Mouse (Mus musculus): ENCODE results near the gene Il12rb2. TPM values are rescaled to one million over a fixed set of nuclear protein-coding genes. Genes with fewer than 3 reads are reported as not detected.
A peak's percentile ranks its signal among the peaks of the same experiment; 100 is the strongest.

The Il12rb2 gene
- polyA plus RNA-seq, 1 experiment from 2014 or later, result 0.05 TPM

DNA sequence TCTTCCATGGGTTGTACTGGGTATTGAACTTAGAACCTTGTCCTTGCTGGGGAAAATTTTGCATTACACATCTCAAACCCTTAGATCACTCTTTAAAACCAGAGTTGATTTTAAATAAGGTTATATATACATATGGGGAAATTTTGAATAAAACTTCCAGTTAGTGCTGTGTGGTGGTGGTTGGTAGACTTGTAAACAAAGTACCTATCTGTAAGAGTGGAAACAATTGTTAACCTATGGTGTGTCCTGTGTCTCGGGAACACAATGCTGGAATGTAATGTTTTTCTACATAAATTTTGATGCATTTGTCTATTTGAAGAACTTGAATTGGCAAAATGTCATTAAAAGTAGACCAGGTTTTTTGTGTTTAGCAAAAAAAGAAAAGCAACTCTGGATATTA, 107.0 kb downstream of the Il12rb2 start:
- peak overlapping the region; percentile 43 for H3K4me3 ChIP-seq (ENCODE audit: low read length)
- ATAC-seq (ENCODE audit: low FRiP score, low TSS enrichment), result no peak
- H3K4me1 ChIP-seq (ENCODE audit: insufficient read depth, low read length), result peaks cover 8% of the 10 kb centered on the region; the same call in 1 of the 2 replicates
- peaks cover 10% of the 10 kb centered on the region for H3K36me3 ChIP-seq (ENCODE audit: insufficient read depth, low read length)
- H3K27me3 ChIP-seq (ENCODE audit: insufficient read depth, low read length), result no peaks in the 10 kb centered on the region
- peak overlapping the region; percentile 59 for H3K4me2 ChIP-seq (replicated peaks; ENCODE audit: low read depth, low read length)
- H3K27ac ChIP-seq (ENCODE audit: low read length), result no peak overlapping the region
- 2% methylated on average over 1 of the region's 1 CpGs for WGBS
- H3K9me3 ChIP-seq (ENCODE audit: low read length), result no peaks in the 10 kb centered on the region
- no peak overlapping the region for H3K9ac ChIP-seq (replicated peaks; ENCODE audit: low read length)

DNA sequence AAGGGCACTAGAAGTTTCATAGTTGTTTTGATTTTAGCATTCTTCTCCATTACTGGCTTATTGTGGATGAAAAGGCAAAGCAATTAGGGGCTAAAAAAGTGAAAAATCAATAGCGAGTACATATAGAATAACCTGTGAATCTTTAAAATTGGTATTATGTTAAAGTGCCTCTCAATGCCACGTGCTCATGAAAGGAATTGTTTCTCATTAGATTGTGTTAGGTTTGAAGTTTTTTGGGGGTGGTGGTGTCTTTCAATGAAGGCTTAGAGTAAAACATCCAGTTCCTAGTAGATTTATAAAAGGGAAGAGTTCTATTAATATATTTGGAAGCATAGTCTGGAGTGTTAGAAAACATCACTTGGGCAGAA, 107.8 kb downstream of the Il12rb2 start:
- Histone ChIP-seq H3K36me3 (ENCODE audit: insufficient read depth, low read length) (peaks cover 6% of the 10 kb centered on the region), H3K9me3 (ENCODE audit: low read length) (no peaks in the 10 kb centered on the region), H3K4me3 (ENCODE audit: low read length) (peak overlapping the region; percentile 100), H3K27ac (ENCODE audit: low read length) (no peak overlapping the region), H3K9ac (replicated peaks; ENCODE audit: low read length) (peak overlapping the region; percentile 99), H3K27me3 (ENCODE audit: insufficient read depth, low read length) (no peaks in the 10 kb centered on the region), H3K4me1 (ENCODE audit: insufficient read depth, low read length) (peaks cover 8% of the 10 kb centered on the region; the same call in 1 of the 2 replicates), H3K4me2 (replicated peaks; ENCODE audit: low read depth, low read length) (peak overlapping the region; percentile 68)
- no peak for ATAC-seq (ENCODE audit: low FRiP score, low TSS enrichment)
- 0% methylated on average over 2 of the region's 2 CpGs for WGBS

DNA sequence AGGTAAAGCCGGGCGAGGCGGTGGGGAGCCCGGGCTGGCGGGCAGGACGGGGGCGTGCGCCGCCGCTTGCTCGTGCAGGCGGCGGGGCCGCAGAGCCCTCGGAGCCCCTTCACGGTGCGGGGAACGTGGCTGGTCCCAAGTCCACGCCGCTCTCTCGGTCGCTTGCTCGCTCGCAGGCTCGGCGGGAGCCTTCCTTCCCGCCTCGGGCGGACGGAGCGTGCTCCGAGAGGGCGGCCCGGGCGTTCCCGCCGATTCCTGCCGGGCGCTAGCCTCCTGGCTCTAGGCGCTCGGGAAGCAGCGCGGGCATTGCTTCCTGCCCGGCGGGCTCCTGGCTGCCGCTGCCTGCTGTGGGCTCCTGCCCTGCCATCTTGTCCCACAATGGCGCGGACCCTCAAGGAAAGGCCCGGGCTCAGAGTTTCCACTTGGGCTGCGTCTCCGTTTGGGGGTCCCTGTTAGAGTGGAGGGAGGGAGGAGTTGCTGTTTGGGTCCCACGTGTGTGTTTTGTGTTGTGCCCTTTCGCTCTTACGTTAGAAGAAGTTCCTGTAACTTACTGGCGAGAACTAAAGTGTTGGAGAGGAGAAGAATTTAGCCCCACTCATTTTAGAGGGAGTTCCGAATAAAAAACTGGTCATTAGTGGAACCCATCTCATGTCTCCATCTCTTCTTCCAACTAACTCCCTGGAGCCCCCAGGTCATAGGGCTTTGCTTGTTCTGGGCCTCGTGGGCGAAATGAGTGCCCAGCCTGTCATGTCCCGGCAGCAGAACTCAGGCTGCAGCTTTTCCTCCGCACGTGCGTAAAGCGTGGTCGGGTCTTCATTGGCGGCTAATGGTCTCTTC, 108.4 kb downstream of the Il12rb2 start:
- no peaks in the 10 kb centered on the region for H3K27me3 ChIP-seq (ENCODE audit: insufficient read depth, low read length)
- peaks cover 8% of the 10 kb centered on the region; the same call in 1 of the 2 replicates for H3K4me1 ChIP-seq (ENCODE audit: insufficient read depth, low read length)
- peak overlapping the region; percentile 88 for H3K27ac ChIP-seq (ENCODE audit: low read length)
- peak; percentile 16 for ATAC-seq (ENCODE audit: low FRiP score, low TSS enrichment)
- H3K4me2 ChIP-seq (replicated peaks; ENCODE audit: low read depth, low read length), result peak overlapping the region; percentile 68
- WGBS, result under 1% methylated on average over 60 of the region's 65 CpGs
- no peaks in the 10 kb centered on the region for H3K9me3 ChIP-seq (ENCODE audit: low read length)
- H3K9ac ChIP-seq (replicated peaks; ENCODE audit: low read length), result peak overlapping the region; percentile 99
- H3K36me3 ChIP-seq (ENCODE audit: insufficient read depth, low read length), result peaks cover 2% of the 10 kb centered on the region; the same call in 1 of the 2 replicates
- H3K4me3 ChIP-seq (ENCODE audit: low read length), result peak overlapping the region; percentile 100

DNA sequence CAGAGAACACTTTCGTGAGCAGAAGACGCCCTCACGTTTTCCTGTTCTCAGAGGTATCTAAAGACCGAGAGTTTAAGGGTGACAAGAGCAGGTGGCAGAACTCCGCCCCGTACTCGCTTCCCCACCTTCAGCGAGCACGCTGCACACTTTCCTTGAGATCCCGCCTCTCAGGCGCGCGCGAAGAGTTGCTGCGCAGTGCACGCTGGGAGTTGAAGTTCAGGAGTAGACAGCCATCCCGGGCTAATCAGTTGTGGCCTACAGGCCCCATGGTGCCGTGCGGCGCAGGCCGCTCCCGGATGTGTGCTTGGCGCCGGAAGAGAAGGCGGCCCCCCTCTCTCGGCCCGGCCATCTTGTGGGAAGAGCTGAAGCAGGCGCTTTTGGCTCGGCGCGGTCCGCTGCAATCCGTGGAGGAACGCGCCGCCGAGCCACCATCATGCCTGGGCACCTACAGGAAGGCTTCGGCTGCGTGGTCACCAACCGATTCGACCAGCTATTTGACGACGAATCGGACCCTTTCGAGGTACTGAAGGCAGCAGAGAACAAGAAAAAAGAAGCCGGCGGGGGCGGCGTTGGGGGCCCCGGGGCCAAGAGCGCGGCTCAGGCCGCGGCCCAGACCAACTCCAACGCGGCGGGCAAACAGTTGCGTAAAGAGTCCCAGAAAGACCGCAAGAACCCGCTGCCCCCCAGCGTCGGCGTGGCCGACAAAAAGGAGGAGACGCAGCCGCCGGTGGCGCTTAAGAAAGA, 109.2 kb downstream of the Il12rb2 start:
- WGBS, result under 1% methylated on average over 67 of the region's 68 CpGs
- H3K4me3 ChIP-seq (ENCODE audit: low read length), result peak overlapping the region; percentile 100
- H3K9ac ChIP-seq (replicated peaks; ENCODE audit: low read length), result peak overlapping the region; percentile 99
- peak; percentile 100 for ATAC-seq (ENCODE audit: low FRiP score, low TSS enrichment)
- H3K4me2 ChIP-seq (replicated peaks; ENCODE audit: low read depth, low read length), result peak overlapping the region; percentile 75
- H3K27me3 ChIP-seq (ENCODE audit: insufficient read depth, low read length), result no peaks in the 10 kb centered on the region
- peaks cover 8% of the 10 kb centered on the region; the same call in 1 of the 2 replicates for H3K4me1 ChIP-seq (ENCODE audit: insufficient read depth, low read length)
- H3K9me3 ChIP-seq (ENCODE audit: low read length), result no peaks in the 10 kb centered on the region
- peaks cover 2% of the 10 kb centered on the region; the same call in 1 of the 2 replicates for H3K36me3 ChIP-seq (ENCODE audit: insufficient read depth, low read length)
- H3K27ac ChIP-seq (ENCODE audit: low read length), result peak overlapping the region; percentile 90

- under 1% methylated on average over 23 of the region's 23 CpGs for WGBS
- H3K4me1 ChIP-seq (ENCODE audit: insufficient read depth, low read length), result peaks cover 5% of the 10 kb centered on the region; the same call in 1 of the 2 replicates
- H3K27ac ChIP-seq (ENCODE audit: low read length), result peak overlapping the region; percentile 90
- no peaks in the 10 kb centered on the region for H3K27me3 ChIP-seq (ENCODE audit: insufficient read depth, low read length)
- peak overlapping the region; percentile 100 for H3K4me3 ChIP-seq (ENCODE audit: low read length)
- peak; percentile 83 for ATAC-seq (ENCODE audit: low FRiP score, low TSS enrichment)
- H3K4me2 ChIP-seq (replicated peaks; ENCODE audit: low read depth, low read length), result peak overlapping the region; percentile 75
- H3K9ac ChIP-seq (replicated peaks; ENCODE audit: low read length), result peak overlapping the region; percentile 64
- H3K9me3 ChIP-seq (ENCODE audit: low read length), result no peaks in the 10 kb centered on the region
- H3K36me3 ChIP-seq (ENCODE audit: insufficient read depth, low read length), result no peaks in the 10 kb centered on the region
These were observed 109.8 kb downstream of the Il12rb2 start for GRCm38 (mm10) chr6:67266159-67266657.

- Histone ChIP-seq H3K27ac (ENCODE audit: low read length) (no peak overlapping the region), H3K9me3 (ENCODE audit: low read length) (no peaks in the 10 kb centered on the region), H3K4me2 (replicated peaks; ENCODE audit: low read depth, low read length) (no peak overlapping the region), H3K4me3 (ENCODE audit: low read length) (no peak overlapping the region), H3K4me1 (ENCODE audit: insufficient read depth, low read length) (peaks cover under 1% of the 10 kb centered on the region; the same call in 1 of the 2 replicates), H3K36me3 (ENCODE audit: insufficient read depth, low read length) (no peaks in the 10 kb centered on the region), H3K27me3 (ENCODE audit: insufficient read depth, low read length) (no peaks in the 10 kb centered on the region), H3K9ac (replicated peaks; ENCODE audit: low read length) (no peak overlapping the region)
- 90% methylated on average over 7 of the region's 7 CpGs for WGBS
- ATAC-seq (ENCODE audit: low FRiP score, low TSS enrichment), result no peak
These were observed 111.1 kb downstream of the Il12rb2 start for GRCm38 (mm10) chr6:67264935-67265334.

DNA sequence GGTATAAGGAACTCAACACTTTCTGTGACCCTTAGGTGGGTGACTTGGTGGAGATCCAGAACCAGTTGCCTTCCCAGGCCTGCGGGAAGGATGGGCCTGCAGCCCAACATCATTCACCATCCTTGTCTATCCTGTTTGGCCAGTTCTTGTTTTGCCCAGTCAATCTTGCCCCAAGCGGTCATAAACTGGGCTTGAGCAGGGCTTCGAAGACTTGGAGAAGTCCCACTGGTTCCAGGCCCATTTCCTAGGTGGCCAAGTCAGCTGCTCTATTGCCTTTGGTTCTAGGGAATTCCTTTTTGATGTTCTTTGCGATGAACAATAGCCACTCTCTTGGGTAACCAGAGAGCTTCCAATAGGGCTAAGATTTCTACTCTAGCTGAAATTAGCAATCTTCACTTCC, 124.9 kb downstream of the Il12rb2 start:
- H3K27me3 ChIP-seq (ENCODE audit: insufficient read depth, low read length), result no peaks in the 10 kb centered on the region
- H3K4me2 ChIP-seq (replicated peaks; ENCODE audit: low read depth, low read length), result no peak overlapping the region
- H3K36me3 ChIP-seq (ENCODE audit: insufficient read depth, low read length), result no peaks in the 10 kb centered on the region
- H3K9ac ChIP-seq (replicated peaks; ENCODE audit: low read length), result no peak overlapping the region
- H3K9me3 ChIP-seq (ENCODE audit: low read length), result no peaks in the 10 kb centered on the region
- H3K4me1 ChIP-seq (ENCODE audit: insufficient read depth, low read length), result no peaks in the 10 kb centered on the region
- H3K4me3 ChIP-seq (ENCODE audit: low read length), result no peak overlapping the region
- WGBS, result 80% methylated on average over 4 of the region's 4 CpGs
- no peak for ATAC-seq (ENCODE audit: low FRiP score, low TSS enrichment)
- no peak overlapping the region for H3K27ac ChIP-seq (ENCODE audit: low read length)

- no peak overlapping the region for H3K4me3 ChIP-seq (ENCODE audit: low read length)
- no peaks in the 10 kb centered on the region for H3K4me1 ChIP-seq (ENCODE audit: insufficient read depth, low read length)
- H3K27me3 ChIP-seq (ENCODE audit: insufficient read depth, low read length), result no peaks in the 10 kb centered on the region
- no peak overlapping the region for H3K4me2 ChIP-seq (replicated peaks; ENCODE audit: low read depth, low read length)
- ATAC-seq (ENCODE audit: low FRiP score, low TSS enrichment), result no peak
- H3K27ac ChIP-seq (ENCODE audit: low read length), result no peak overlapping the region
- no peak overlapping the region for H3K9ac ChIP-seq (replicated peaks; ENCODE audit: low read length)
- 82% methylated on average over 5 of the region's 5 CpGs for WGBS
- no peaks in the 10 kb centered on the region for H3K36me3 ChIP-seq (ENCODE audit: insufficient read depth, low read length)
- no peaks in the 10 kb centered on the region for H3K9me3 ChIP-seq (ENCODE audit: low read length)
These were observed 131.5 kb downstream of the Il12rb2 start for GRCm38 (mm10) chr6:67244451-67244850.

GRCm38 (mm10) chr6:67243765-67244420, 132.1 kb downstream of the Il12rb2 start:
- Histone ChIP-seq H3K4me1 (ENCODE audit: insufficient read depth, low read length) (no peaks in the 10 kb centered on the region), H3K9me3 (ENCODE audit: low read length) (no peaks in the 10 kb centered on the region), H3K36me3 (ENCODE audit: insufficient read depth, low read length) (no peaks in the 10 kb centered on the region), H3K27me3 (ENCODE audit: insufficient read depth, low read length) (no peaks in the 10 kb centered on the region), H3K9ac (replicated peaks; ENCODE audit: low read length) (no peak overlapping the region), H3K27ac (ENCODE audit: low read length) (no peak overlapping the region), H3K4me3 (ENCODE audit: low read length) (no peak overlapping the region), H3K4me2 (replicated peaks; ENCODE audit: low read depth, low read length) (no peak overlapping the region)
- no peak for ATAC-seq (ENCODE audit: low FRiP score, low TSS enrichment)
- 89% methylated on average over 7 of the region's 7 CpGs for WGBS

All from kidney, embryonic 16.5 days (tissue).